Mouse (Mus musculus) neutrophil, adult 5-6 weeks (primary cell): ENCODE results near the gene Gm10271. TPM values are rescaled to one million over a fixed set of nuclear protein-coding genes. Genes with fewer than 3 reads are reported as not detected.

Experiments used
- ATAC-seq: fragments of 151-379, 151-347 bp; 2 replicates; pipeline ENCODE4 v1.8.0; 2017; ENCODE audit warnings: mild to moderate bottlenecking, moderate TSS enrichment; ENCODE audit not compliant: insufficient number of reproducible peaks, poor library complexity, low FRiP score, severe bottlenecking; ENCODE audit errors: extremely low read depth
- total RNA-seq: library from RNA; stranded (forward); fragments of 200-1000 nt; gene quantifications from 2 replicates; pipeline ENCODE4 v1.2.3, GENCODE M21; 2017

Gene Gm10271
- total RNA-seq, 1 experiment from 2014 or later = not detected

GRCm38 (mm10) chr10:116913647-116914273 is 58.6 kb downstream of the Gm10271 start:
- peak; percentile 51 for ATAC-seq

- ATAC-seq = no peak
These were observed 59.6 kb downstream of the Gm10271 start for GRCm38 (mm10) chr10:116912850-116913249.

GRCm38 (mm10) chr10:116908901-116909642 is 63.3 kb downstream of the Gm10271 start:
- ATAC-seq = no peak

Other genes with a start within 250 kb of the Gm10271 start
- 0.12 TPM in 1 of 2 replicates, not detected in the other for gene Myrfl, start 75.7 kb downstream of the Gm10271 start, total RNA-seq
- gene Rab3ip, start 21.8 kb downstream of the Gm10271 start, total RNA-seq = 46.0 and 51.2 TPM in 2 replicates
- gene Best3, start 13.7 kb upstream of the Gm10271 start, total RNA-seq = not detected in 2 replicates
- gene Lrrc10, start 72.7 kb upstream of the Gm10271 start, total RNA-seq = not detected in 2 replicates
- 204 and 205 TPM in 2 replicates for gene Cct2, start 91.2 kb upstream of the Gm10271 start, total RNA-seq
- gene Frs2, start 175.9 kb upstream of the Gm10271 start, total RNA-seq = 20.9 and 21.5 TPM in 2 replicates